Mouse (Mus musculus) E14TG2a.4 (cell line): ENCODE data around the gene Wwc2.

Source experiments
- CTCF ChIP-seq: conservative IDR thresholded peaks from 2 replicates; pipeline ENCODE4 v1.5.1; 2014; ENCODE audit warnings: low read length
- NANOG ChIP-seq: IDR thresholded peaks from 2 replicates; pipeline ENCODE4 v1.6.1; 2014; ENCODE audit warnings: borderline replicate concordance, low read length, mixed read lengths
- POU5F1 ChIP-seq: IDR thresholded peaks from 2 replicates; pipeline ENCODE4 v1.6.1; 2014; ENCODE audit warnings: low read length, borderline replicate concordance

GRCm38 (mm10) chr8:47847161-47847560, 143.6 kb downstream of the Wwc2 start:
- no peak for TF ChIP-seq CTCF
- TF ChIP-seq NANOG: no peak
- TF ChIP-seq POU5F1: no peak
